Mouse (Mus musculus): ENCODE data around the gene Tmem238.

Tmem238 gene

GRCm38 (mm10) chr7:4747156-4747899 is 42.1 kb downstream of the Tmem238 start:
- peak; percentile 51 to 70 for DNase-seq (ENCODE audit: low spot score in 2 of 2)

- DNase-seq (ENCODE audit: low spot score in 2 of 2) = no peak
Observed at GRCm38 (mm10) chr7:4746326-4746980, 43.0 kb downstream of the Tmem238 start.

- DNase-seq (ENCODE audit: low spot score in 2 of 2) = no peak
Observed at GRCm38 (mm10) chr7:4744886-4745285, 44.6 kb downstream of the Tmem238 start.

DNA sequence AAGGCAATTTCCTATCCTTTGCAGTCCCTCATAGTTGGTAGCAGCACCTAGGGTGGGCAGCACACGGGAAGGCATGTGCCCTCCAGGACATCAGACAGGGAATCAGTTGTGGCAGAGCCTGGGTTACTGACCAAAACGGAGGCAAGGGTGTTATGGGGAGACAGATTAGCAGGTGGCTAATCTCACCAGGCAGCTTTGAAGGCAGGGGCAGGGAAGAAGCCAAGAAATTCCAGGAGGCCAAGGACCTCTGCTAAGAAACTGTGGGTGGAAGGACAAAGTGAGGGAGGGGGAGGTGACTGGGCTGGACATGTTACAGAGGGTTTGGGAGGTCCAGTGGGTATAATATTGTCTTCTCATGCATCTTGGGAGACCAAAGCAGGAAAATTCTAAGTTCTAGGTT is 46.1 kb downstream of the Tmem238 start:
- DNase-seq (ENCODE audit: low spot score in 2 of 2) = peak in 1 of 2 experiments; percentile 53

DNA sequence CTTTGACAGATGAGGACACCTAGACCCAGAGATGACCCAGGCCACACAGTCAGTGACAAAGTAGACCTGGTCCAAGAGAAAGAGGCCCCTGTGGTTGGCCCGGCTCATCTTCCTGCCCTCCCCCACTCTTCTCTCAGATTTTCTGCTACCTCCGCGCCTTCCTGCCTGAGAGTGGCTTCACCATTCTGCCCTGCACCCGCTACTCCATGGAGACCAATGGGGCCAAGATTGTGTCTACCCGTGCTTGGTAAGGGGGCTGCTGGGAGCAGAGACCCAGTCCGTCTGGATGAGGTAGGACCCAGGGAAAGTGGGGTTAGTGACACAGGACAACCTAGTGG is 47.0 kb downstream of the Tmem238 start:
- DNase-seq (ENCODE audit: low spot score in 2 of 2) = no peak

DNA sequence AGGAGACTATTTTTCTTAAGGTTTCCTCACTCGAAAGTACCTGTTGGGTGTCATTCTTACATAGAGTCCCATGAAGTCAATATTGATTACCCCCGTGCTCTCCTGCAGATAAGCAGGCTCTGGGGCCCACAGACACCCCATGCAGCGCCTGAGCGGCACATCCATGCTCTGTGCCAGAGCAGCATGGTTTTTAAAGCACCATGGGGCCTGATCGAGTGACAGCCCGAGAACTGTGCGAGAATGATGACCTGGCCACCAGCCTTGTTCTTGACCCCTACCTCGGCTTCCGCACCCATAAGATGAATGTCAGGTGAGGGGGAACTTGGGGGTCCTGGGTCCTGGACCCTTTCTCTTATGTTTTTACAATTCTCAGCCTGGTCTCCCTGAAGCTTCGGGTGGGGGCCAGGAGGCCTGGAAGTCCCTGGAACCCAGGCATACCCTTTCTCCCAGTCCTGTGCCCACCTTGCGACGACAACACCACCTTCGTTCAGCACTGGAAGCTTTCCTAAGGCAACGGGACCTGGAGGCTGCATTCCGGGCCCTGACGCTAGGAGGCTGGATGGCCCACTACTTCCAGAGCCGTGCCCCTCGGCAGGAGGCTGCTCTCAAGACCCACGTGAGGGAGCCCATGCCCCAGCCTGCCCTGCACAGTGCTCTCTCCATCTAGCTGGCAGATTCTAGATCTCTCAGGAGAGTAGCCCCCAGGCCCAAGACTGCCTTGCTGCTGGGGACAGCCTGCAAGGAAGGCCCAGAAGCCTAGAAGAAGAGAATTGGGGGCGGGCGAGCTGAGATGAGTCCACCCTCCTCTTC is 47.6 kb downstream of the Tmem238 start:
- DNase-seq (ENCODE audit: low spot score in 2 of 2) = peak in 1 of 2 experiments; percentile 46

DNA sequence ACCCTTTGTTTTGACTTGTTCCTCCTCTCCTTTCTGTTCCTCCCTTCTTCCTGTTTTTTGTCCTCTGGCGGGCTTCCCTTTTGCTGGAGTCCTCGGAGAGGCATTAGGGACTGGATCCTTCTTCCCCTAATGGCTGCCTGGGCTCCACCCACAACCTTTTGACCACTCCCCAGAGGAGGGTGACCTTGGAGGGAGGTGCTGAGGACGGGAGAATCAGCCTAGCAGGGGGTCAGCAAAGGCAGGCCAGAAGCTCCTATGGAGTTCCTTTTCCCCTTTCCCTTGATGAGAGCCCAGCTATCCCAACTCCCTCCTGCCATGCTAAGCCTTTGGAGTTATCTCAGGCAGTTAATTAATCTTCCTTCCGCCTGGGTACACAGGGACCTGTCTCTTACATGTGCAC is 48.3 kb downstream of the Tmem238 start:
- DNase-seq (ENCODE audit: low spot score in 2 of 2) = peak; percentile 76 to 84

DNA sequence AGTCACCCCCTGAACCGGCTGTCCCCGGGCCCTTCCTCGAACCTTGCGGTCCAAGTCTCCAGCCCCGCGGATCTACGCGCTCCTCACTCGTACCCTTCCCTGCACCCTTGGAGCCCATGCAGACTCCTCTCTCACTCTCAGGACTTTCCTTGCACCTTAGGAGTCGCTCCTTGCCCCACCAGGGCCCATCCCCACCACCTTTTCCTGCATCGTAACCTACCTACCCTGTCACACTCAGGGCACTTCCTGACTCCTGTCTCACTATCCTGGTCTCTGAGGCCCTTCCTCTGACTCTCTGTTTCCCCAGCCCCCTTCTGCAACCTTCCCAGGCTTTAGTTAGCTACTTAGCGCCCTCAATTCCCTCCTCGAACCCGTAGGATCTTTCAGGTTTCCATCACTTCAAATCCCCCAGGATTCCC is 49.1 kb downstream of the Tmem238 start:
- DNase-seq (ENCODE audit: low spot score in 2 of 2) = no peak

- peak; percentile 93 to 95 for DNase-seq (ENCODE audit: low spot score in 2 of 2)
Observed at GRCm38 (mm10) chr7:4739544-4740275, 49.7 kb downstream of the Tmem238 start, which contains the start of gene Kmt5c. Gene Kmt5c (plus strand): TSS chr7:4740115.

- DNase-seq (ENCODE audit: low spot score in 2 of 2) = no peak
Observed at GRCm38 (mm10) chr7:4739041-4739543, 50.4 kb downstream of the Tmem238 start.
